Mouse (Mus musculus) neural tube, embryonic 10.5 days (tissue): ENCODE data around the gene Tmed2.
A peak's percentile ranks its signal among the peaks of the same experiment; 100 is the strongest.
"Not testable (repeated sequence)": the region's sequence is repeated elsewhere in the genome, so short reads cannot be mapped to it uniquely, and the experiment has no call there.

Experiments used
- DNase-seq: peaks from one replicate; pipeline ENCODE4 v3.0.0-alpha.2; 2017; ENCODE audit warnings: low spot score; ENCODE audit errors: extremely low spot score

Gene Tmed2

GRCm38 (mm10) chr5:124540383-124540786 lies at the start of gene Tmed2:
TSS of gene Tmed2 (plus strand) at chr5:124540695.
- DNase-seq = peak; percentile 92

- DNase-seq = no peak
These were observed 48.8 kb upstream of the Tmed2 start for GRCm38 (mm10) chr5:124491732-124492131.

- DNase-seq = no peak
These were observed 47.9 kb upstream of the Tmed2 start for GRCm38 (mm10) chr5:124492618-124493017.

- DNase-seq = no peak
These were observed 47.0 kb upstream of the Tmed2 start for GRCm38 (mm10) chr5:124493455-124493854.

GRCm38 (mm10) chr5:124495547-124495946 lies 44.9 kb upstream of the Tmed2 start:
- no peak for DNase-seq

GRCm38 (mm10) chr5:124496614-124497514 lies 43.6 kb upstream of the Tmed2 start:
- DNase-seq = no peak

- no peak for DNase-seq
These were observed 42.1 kb upstream of the Tmed2 start for GRCm38 (mm10) chr5:124498221-124498876.

GRCm38 (mm10) chr5:124499001-124499400 lies 41.5 kb upstream of the Tmed2 start:
- peak; percentile 38 for DNase-seq

- not testable (repeated sequence) for DNase-seq
These were observed 40.5 kb upstream of the Tmed2 start for GRCm38 (mm10) chr5:124500037-124500436.

- DNase-seq = no peak
These were observed 39.9 kb upstream of the Tmed2 start for GRCm38 (mm10) chr5:124500573-124500972.

- DNase-seq = no peak
These were observed 39.0 kb upstream of the Tmed2 start for GRCm38 (mm10) chr5:124501541-124501940.

- no peak for DNase-seq
These were observed 36.8 kb upstream of the Tmed2 start for GRCm38 (mm10) chr5:124503742-124504141.

GRCm38 (mm10) chr5:124505235-124505634 lies 35.3 kb upstream of the Tmed2 start:
- DNase-seq = no peak

GRCm38 (mm10) chr5:124506731-124507359 lies 33.6 kb upstream of the Tmed2 start:
- no peak for DNase-seq

GRCm38 (mm10) chr5:124509200-124509599 lies 31.3 kb upstream of the Tmed2 start:
- DNase-seq = no peak

- no peak for DNase-seq
These were observed 30.7 kb upstream of the Tmed2 start for GRCm38 (mm10) chr5:124509742-124510237.

GRCm38 (mm10) chr5:124510536-124511050 lies 29.9 kb upstream of the Tmed2 start:
- no peak for DNase-seq

- no peak for DNase-seq
These were observed 24.7 kb upstream of the Tmed2 start for GRCm38 (mm10) chr5:124515789-124516188.

GRCm38 (mm10) chr5:124518648-124519047 lies 21.8 kb upstream of the Tmed2 start:
- DNase-seq = no peak

GRCm38 (mm10) chr5:124521588-124521987 lies 18.9 kb upstream of the Tmed2 start:
- DNase-seq = no peak

GRCm38 (mm10) chr5:124523032-124523431 lies 17.5 kb upstream of the Tmed2 start:
- DNase-seq = no peak

- DNase-seq = no peak
These were observed 15.6 kb upstream of the Tmed2 start for GRCm38 (mm10) chr5:124524943-124525342.
